Mouse (Mus musculus) kidney, adult 2 months (tissue): Measurements from ENCODE around the gene Rasgrp1.
A peak's percentile ranks its signal among the peaks of the same experiment; 100 is the strongest.

Source experiments
- CTCF ChIP-seq: fragments of 200-500 bp; conservative IDR thresholded peaks from 2 replicates; pipeline ENCODE4 v1.5.1; 2011; ENCODE audit warnings: low read depth, mild to moderate bottlenecking, control low read depth, low read length, moderate library complexity, mixed read lengths; ENCODE audit not compliant: insufficient read depth, insufficient read length
- POLR2A ChIP-seq: fragments of 200-500 bp; IDR thresholded peaks from one replicate; pipeline ENCODE4 v1.6.1; 2011; ENCODE audit warnings: low read depth, low read length, control low read depth

- TF ChIP-seq CTCF (peak; percentile 92), POLR2A (no peak)
Measured at GRCm38 (mm10) chr2:117263786-117264408, 78.9 kb downstream of the Rasgrp1 start.
